Mouse (Mus musculus) MEL (cell line): ENCODE results near the gene Zfpl1.

ENCODE experiments used
- CHD2 ChIP-seq: IDR thresholded peaks from 2 replicates; pipeline ENCODE4 v1.6.1; 2011; ENCODE audit warnings: low read length, improper control_type of control experiment
- CTCF ChIP-seq, 3 experiments: IDR thresholded peaks in 2 of 3; conservative IDR thresholded peaks in 1 of 3; 2 replicates each; pipeline ENCODE4 v1.5.1; 2011 to 2012; ENCODE audit warnings: low read length in 3 of 3, low read depth in 2 of 3, mild to moderate bottlenecking in 2 of 3, improper control_type of control experiment in 1 of 3, inconsistent platforms in 1 of 3, mixed read lengths in 1 of 3, moderate library complexity in 1 of 3; ENCODE audit not compliant: control insufficient read depth in 1 of 3, insufficient read depth in 1 of 3, poor library complexity in 1 of 3, severe bottlenecking in 1 of 3
- EP300 ChIP-seq, 2 experiments: IDR thresholded peaks; 2 replicates each; pipeline ENCODE4 v1.6.1; 2011; ENCODE audit warnings: improper control_type of control experiment in 2 of 2, low read length in 2 of 2, low read depth in 1 of 2, mild to moderate bottlenecking in 1 of 2
- ETS1 ChIP-seq: IDR thresholded peaks from 2 replicates; pipeline ENCODE4 v1.6.1; 2012; ENCODE audit warnings: low read depth, mild to moderate bottlenecking, inconsistent platforms, low read length, improper control_type of control experiment, moderate library complexity
- MXI1 ChIP-seq: IDR thresholded peaks from 2 replicates; pipeline ENCODE4 v1.6.1; 2011; ENCODE audit warnings: mild to moderate bottlenecking, low read depth, low read length, improper control_type of control experiment
- USF2 ChIP-seq, 2 experiments: IDR thresholded peaks; 2 replicates each; pipeline ENCODE4 v1.6.1; 2011 to 2012; ENCODE audit warnings: improper control_type of control experiment in 2 of 2, low read length in 2 of 2, borderline replicate concordance in 1 of 2, inconsistent platforms in 1 of 2, low read depth in 1 of 2, mild to moderate bottlenecking in 1 of 2; ENCODE audit not compliant: insufficient read depth in 1 of 2
- ZC3H11A ChIP-seq: IDR thresholded peaks from 2 replicates; pipeline ENCODE4 v1.6.1; 2012; ENCODE audit warnings: low read depth, mild to moderate bottlenecking, inconsistent platforms, low read length, improper control_type of control experiment
- ZNF384 ChIP-seq: IDR thresholded peaks from 2 replicates; pipeline ENCODE4 v1.6.1; 2012; ENCODE audit warnings: low read depth, mild to moderate bottlenecking, inconsistent platforms, low read length, improper control_type of control experiment

DNA sequence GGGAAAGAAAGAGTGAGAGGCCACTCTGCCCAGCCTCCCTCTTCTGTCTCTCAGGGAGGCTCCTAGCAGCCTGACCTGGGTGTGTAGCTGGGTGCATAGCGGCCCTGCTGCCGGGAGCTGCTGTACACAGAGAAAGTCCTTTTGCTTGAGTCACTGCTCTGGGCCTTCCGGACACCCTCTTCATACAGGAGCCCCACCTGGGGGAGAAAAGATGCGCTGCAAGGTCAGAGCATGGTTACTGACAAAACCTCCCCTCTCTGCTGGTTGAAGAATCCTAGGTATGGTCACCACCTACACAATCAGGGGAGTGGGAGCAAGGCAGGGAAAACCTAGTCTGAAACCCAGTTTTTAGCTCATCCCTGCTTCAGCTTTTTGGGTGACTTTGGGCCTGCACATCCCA, 15.8 kb downstream of the Zfpl1 start:
- TF ChIP-seq CTCF (IDR thresholded peaks at IDR 0.05 in 2 of 3, conservative IDR thresholded peaks at IDR 0.05 in 1 of 3; ENCODE audit: control insufficient read depth in 1 of 3, insufficient read depth in 1 of 3, low read depth in 2 of 3, low read length in 3 of 3, poor library complexity in 1 of 3, severe bottlenecking in 1 of 3) (no peak), USF2 (IDR thresholded peaks at IDR 0.05; ENCODE audit: borderline replicate concordance in 1 of 2, insufficient read depth in 1 of 2, low read depth in 1 of 2, low read length in 2 of 2) (no peak), MXI1 (no peak), ETS1 (no peak), CHD2 (no peak), EP300 (IDR thresholded peaks at IDR 0.05; ENCODE audit: low read depth in 1 of 2, low read length in 2 of 2) (no peak), ZNF384 (no peak), ZC3H11A (no peak)
